Comparison of ENCODE assay signal across 13 mouse cellular contexts in the genomic region with DNA sequence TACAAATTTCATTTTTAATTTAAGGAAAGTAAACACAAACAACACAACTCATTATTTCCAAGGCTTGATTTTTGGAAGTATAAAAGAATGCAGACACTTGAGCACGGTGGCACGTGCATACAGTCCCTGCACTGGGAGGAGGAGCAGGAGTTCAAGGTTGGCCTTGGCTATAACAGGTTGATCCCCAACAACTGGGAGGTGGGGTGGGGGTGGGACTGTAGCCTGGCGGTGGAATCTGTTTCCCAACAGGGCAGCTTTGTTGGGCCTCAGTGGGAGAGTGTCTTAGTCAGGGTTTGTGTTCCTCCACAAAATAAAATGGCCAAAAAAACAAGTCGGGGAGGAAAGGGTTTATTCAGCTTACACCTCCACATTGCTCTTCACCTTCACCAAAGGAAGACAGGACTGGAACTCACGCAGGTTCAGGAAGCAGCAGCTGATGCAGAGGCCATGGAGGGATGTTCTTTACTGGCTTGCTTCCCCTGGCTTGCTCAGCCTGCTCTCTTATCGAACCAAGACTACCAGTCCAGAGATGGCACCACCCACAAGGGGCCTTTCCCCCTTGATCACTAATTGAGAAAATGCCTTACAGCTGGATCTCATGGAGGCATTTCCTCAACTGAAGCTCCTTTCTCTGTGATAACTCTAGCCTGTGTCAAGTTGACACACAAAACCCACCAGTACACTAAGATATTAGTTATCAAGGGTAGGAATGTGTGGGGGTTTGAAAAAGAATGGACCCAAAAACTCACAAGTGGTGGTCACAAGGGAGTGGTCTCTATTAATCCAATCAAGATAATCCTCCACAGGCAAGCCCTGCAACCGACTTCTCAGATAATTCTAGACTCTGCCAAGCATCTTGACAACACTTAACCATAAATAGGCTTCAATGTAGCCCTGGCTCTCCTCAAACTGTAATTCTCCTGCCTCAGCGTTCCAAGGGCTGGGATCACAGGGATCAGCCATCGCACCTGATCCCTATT. TPM values are rescaled to one million over a fixed set of nuclear protein-coding genes. Genes with fewer than 3 reads are reported as not detected.
A peak's percentile ranks its signal among the peaks of the same experiment; 100 is the strongest.
DNase-seq lines count a peak whose midpoint lies in the region; ATAC-seq and TF ChIP-seq lines count a peak whose summit lies in the region.
"Had no signal": no experiment of that assay in that cellular context is flagged by ENCODE, and none has a peak within 500 bp of the region (broad histone marks: within the 10 kb centered on the region; RNA-seq: fewer than 3 reads in every experiment).

No protein-coding gene starts in this region.

- peaks cover 32% of the 10 kb centered on the region for H3K4me1 ChIP-seq in hindbrain, embryonic 10.5 days (replicated peaks)
- peaks cover 25% of the 10 kb centered on the region for H3K4me1 ChIP-seq in hindbrain, embryonic 13.5 days (replicated peaks)
- peaks cover 53% of the 10 kb centered on the region for H3K4me1 ChIP-seq in E14TG2a.4 (replicated peaks; ENCODE audit: low read depth, low read length)
- H3K4me1 ChIP-seq in liver, embryonic 11.5 days (replicated peaks; ENCODE audit: control insufficient read depth, insufficient read depth, low read length), result peaks cover 12% of the 10 kb centered on the region

- H3K36me3 ChIP-seq in hindbrain, embryonic 10.5 days, result peaks cover 67% of the 10 kb centered on the region
- peaks cover 43% of the 10 kb centered on the region for H3K36me3 ChIP-seq in hindbrain, embryonic 13.5 days
- H3K36me3 ChIP-seq in E14TG2a.4 (ENCODE audit: insufficient read depth, low read length), result peaks cover 77% of the 10 kb centered on the region
- H3K36me3 ChIP-seq in liver, embryonic 11.5 days (ENCODE audit: control insufficient read depth, insufficient read depth, low read length), result peaks cover 25% of the 10 kb centered on the region

- no peaks in the 10 kb centered on the region for H3K27me3 ChIP-seq in hindbrain, embryonic 10.5 days (ENCODE audit: insufficient read depth, poor library complexity, severe bottlenecking)
- no peaks in the 10 kb centered on the region for H3K27me3 ChIP-seq in hindbrain, embryonic 13.5 days
- no peaks in the 10 kb centered on the region for H3K27me3 ChIP-seq in E14TG2a.4 (ENCODE audit: insufficient read depth, low read length)
- H3K27me3 ChIP-seq in liver, embryonic 11.5 days (replicated peaks; ENCODE audit: control insufficient read depth, insufficient read depth, low read length), result no peaks in the 10 kb centered on the region
- H3K27me3 ChIP-seq: embryonic facial prominence, embryonic 15.5 days had no signal

- no peak overlapping the region for H3K27ac ChIP-seq in hindbrain, embryonic 10.5 days
- H3K27ac ChIP-seq in hindbrain, embryonic 13.5 days, result no peak overlapping the region
- peak overlapping the region; percentile 91 for H3K27ac ChIP-seq in liver, embryonic 11.5 days (ENCODE audit: low read depth, low read length)
- H3K27ac ChIP-seq: embryonic facial prominence, embryonic 15.5 days had no signal

- H3K9ac ChIP-seq in hindbrain, embryonic 13.5 days, result no peak overlapping the region
- no peak overlapping the region; the same call in 1 of the 2 replicates for H3K9ac ChIP-seq in liver, embryonic 11.5 days (ENCODE audit: low read depth, low read length)

- no peak for DNase-seq in hindbrain, embryonic 10.5 days (ENCODE audit: low spot score)
- DNase-seq in R1 (ENCODE audit: low read depth, low spot score), result peak; percentile 50
- DNase-seq in liver, embryonic 11.5 days (ENCODE audit: low spot score), result no peak
- DNase-seq in retina, embryonic 14.5 days (ENCODE audit: low spot score), result no peak
- DNase-seq in testis, postnatal 14 days (ENCODE audit: low spot score), result no peak
- DNase-seq: cerebellum, adult 9-11 months; heart, adult 18-20 months; kidney, adult 9 months; spleen, adult 18-20 months had no signal

- no peaks in the 10 kb centered on the region for H3K9me3 ChIP-seq in hindbrain, embryonic 10.5 days
- no peaks in the 10 kb centered on the region for H3K9me3 ChIP-seq in hindbrain, embryonic 13.5 days
- no peaks in the 10 kb centered on the region for H3K9me3 ChIP-seq in E14TG2a.4 (ENCODE audit: low read length)
- no peaks in the 10 kb centered on the region for H3K9me3 ChIP-seq in liver, embryonic 11.5 days (ENCODE audit: control insufficient read depth, low read length)
- H3K9me3 ChIP-seq: embryonic facial prominence, embryonic 15.5 days had no signal

- TF ChIP-seq CTCF in E14TG2a.4 (conservative IDR thresholded peaks at IDR 0.05; ENCODE audit: low read length), result no peak

- ATAC-seq in hindbrain, embryonic 13.5 days (ENCODE audit: low FRiP score), result no peak
- peak; percentile 42 for ATAC-seq in liver, embryonic 11.5 days (replicated peaks; ENCODE audit: low FRiP score)
- ATAC-seq in monocyte, adult 5-6 weeks (replicated peaks; ENCODE audit: insufficient number of reproducible peaks, low FRiP score, low TSS enrichment, poor library complexity, severe bottlenecking), result no peak

- H3K4me3 ChIP-seq in hindbrain, embryonic 10.5 days, result peak overlapping the region; percentile 88; the same call in 1 of the 2 replicates
- no peak overlapping the region for H3K4me3 ChIP-seq in hindbrain, embryonic 13.5 days
- H3K4me3 ChIP-seq in E14TG2a.4 (replicated peaks; ENCODE audit: low read length), result peak overlapping the region; percentile 96
- peak overlapping the region; percentile 82 for H3K4me3 ChIP-seq in liver, embryonic 11.5 days (ENCODE audit: low read depth, low read length)

- 83% methylated on average over 9 of the region's 9 CpGs for WGBS in hindbrain, embryonic 10.5 days
- WGBS in hindbrain, embryonic 13.5 days, result 83% methylated on average over 9 of the region's 9 CpGs
- 58% methylated on average over 9 of the region's 9 CpGs for WGBS in liver, embryonic 11.5 days

- H3K4me2 ChIP-seq in hindbrain, embryonic 13.5 days, result no peak overlapping the region
- H3K4me2 ChIP-seq in liver, embryonic 11.5 days, result peak overlapping the region; percentile 63

RNA-seq across cellular contexts. Expression of gene 6030458C11Rik, which starts 1.7 kb away (rescaled TPM):
- 39.7 and 42.3 TPM in 2 replicates for polyA plus RNA-seq in hindbrain, embryonic 10.5 days (2016; fragmentation: Nextera tagmentation; extraction: Ambion mirVana)
- 33.7 and 42.1 TPM in 2 replicates for polyA plus RNA-seq in hindbrain, embryonic 13.5 days (2015; fragmentation: Nextera tagmentation; extraction: Ambion mirVana)
- 54.8 and 60.1 TPM in 2 replicates for polyA plus RNA-seq in liver, embryonic 11.5 days (2014; fragmentation: Nextera tagmentation; extraction: Ambion mirVana)
- total RNA-seq in monocyte, adult 5-6 weeks (2017), result 9.5 to 24.1 TPM (median 11.3 TPM) in 3 replicates

RNA-seq across cellular contexts. Expression of gene Drosha, which starts 1.9 kb away (rescaled TPM):
- 66.8 and 72.1 TPM in 2 replicates for polyA plus RNA-seq in hindbrain, embryonic 10.5 days (2016; fragmentation: Nextera tagmentation; extraction: Ambion mirVana)
- polyA plus RNA-seq in hindbrain, embryonic 13.5 days (2015; fragmentation: Nextera tagmentation; extraction: Ambion mirVana), result 50.0 and 53.8 TPM in 2 replicates
- 50.4 and 52.2 TPM in 2 replicates for polyA plus RNA-seq in liver, embryonic 11.5 days (2014; fragmentation: Nextera tagmentation; extraction: Ambion mirVana)
- total RNA-seq in monocyte, adult 5-6 weeks (2017), result 5.7 to 15.3 TPM (median 9.9 TPM) in 3 replicates
